Mouse (Mus musculus) lung, postnatal 0 days (tissue): Measurements from ENCODE around the gene Prkce.

ENCODE experiments used
- CTCF ChIP-seq: IDR thresholded peaks from 2 replicates; pipeline ENCODE4 v1.5.1; 2016; ENCODE audit warnings: antibody characterized with exemption, mild to moderate bottlenecking
- EP300 ChIP-seq: IDR thresholded peaks from 2 replicates; pipeline ENCODE4 v1.6.1; 2016; ENCODE audit warnings: antibody characterized with exemption, mild to moderate bottlenecking, control low read depth

GRCm38 (mm10) chr17:86323310-86323709, 155.7 kb downstream of the Prkce start:
- no peak for TF ChIP-seq EP300
- TF ChIP-seq CTCF: no peak
